Mouse (Mus musculus) left cerebral cortex, postnatal 14 days (tissue): ENCODE results near the gene Nme1. TPM values are rescaled to one million over a fixed set of nuclear protein-coding genes. Genes with fewer than 3 reads are reported as not detected.

ENCODE experiments used
- DNase-seq, 2 experiments: peaks; one replicate each; pipeline ENCODE4 v3.0.0; 2021 to 2022; ENCODE audit warnings: low spot score in 2 of 2, mixed read lengths in 1 of 2
- intact Hi-C: fragments of 180-260 bp; cut with DNase I; formaldehyde crosslinking; loops from one replicate; pipeline ENCODE4 v1.15.1; 2025
- long read RNA-seq, 2 experiments: library from polyadenylated mRNA; stranded (forward); transcript quantifications; one replicate each; pipeline ENCODE4 v2.0.0; 2021
- total RNA-seq, 2 experiments: library from RNA; stranded (reverse); gene quantifications; 2 replicates each; pipeline ENCODE4 v1.2.3; 2021

Nme1 gene
- 100 to 1,000 TPM; 104 to 109 TPM for total RNA-seq
- long read RNA-seq, experiment 1, transcript Nme1-201 (4 exons, 493 nt), result minor isoform, 7 of 340 reads
- long read RNA-seq, experiment 1, transcript Nme1-203 (5 exons, 3,181 nt), result major isoform, 328 of 340 reads
- long read RNA-seq, experiment 1, partial matches to known transcripts, result 1 of 340 reads
- long read RNA-seq, experiment 1, other reads (novel, unspliced or antisense), result 4 of 340 reads
- long read RNA-seq, experiment 2, transcript Nme1-203 (5 exons, 3,181 nt), result major isoform, 254 of 270 reads
- long read RNA-seq, experiment 2, transcript Nme1-201 (4 exons, 493 nt), result minor isoform, 7 of 270 reads
- long read RNA-seq, experiment 2, partial matches to known transcripts, result 6 of 270 reads
- long read RNA-seq, experiment 2, other reads (novel, unspliced or antisense), result 3 of 270 reads

DNA sequence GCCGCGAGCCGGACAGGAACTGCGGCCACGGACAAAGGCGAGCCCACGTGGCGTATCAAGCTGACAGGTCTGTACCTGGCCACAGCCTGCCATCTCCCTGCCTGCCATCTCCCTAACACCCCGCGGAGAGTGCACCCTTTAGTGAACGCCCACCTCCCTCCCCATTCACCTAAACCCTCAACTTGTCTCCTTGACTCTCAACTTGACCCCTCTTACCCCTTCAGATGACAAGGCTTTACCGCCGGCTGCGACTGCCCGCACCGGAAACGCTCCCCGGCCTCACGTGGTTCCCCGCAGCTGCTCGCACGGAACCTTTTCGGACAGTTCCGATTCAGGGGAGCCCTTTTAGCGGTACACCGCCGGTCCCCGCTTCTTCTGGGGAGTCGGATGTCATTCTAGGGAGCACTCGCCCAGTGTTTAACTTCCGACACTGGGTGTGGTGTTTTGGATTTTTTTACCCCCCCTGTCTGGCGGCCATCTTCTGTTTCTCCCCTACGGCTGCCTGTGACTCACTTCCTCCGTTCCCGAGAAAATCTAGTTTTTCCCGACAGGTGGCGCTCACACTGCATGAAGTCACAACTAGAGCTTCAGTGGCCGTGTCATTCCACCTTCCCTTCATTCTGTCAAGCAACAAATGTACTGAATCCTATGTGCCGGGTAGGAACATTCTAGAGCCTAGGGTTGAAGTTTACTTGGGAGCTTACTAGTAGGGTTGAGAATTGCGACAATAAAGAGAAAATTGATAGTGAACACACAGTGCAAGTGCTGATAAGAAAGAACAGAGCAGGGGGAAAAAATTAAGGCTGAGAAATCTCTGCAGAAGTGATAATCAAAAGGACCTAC lies at the start of gene Nme1, which contains the start of gene Gm20390:
Gene Nme1 (minus strand): TSS at position 517 of the 843 bp plus-strand sequence.
Gene Gm20390 (minus strand): TSS at position 289 of the 843 bp plus-strand sequence.
- intact Hi-C loops, result loop anchor here (2.0 to 10.0 kb wide), 3 partner anchors 27 to 257 kb away; no protein-coding TSS in a partner anchor
- DNase-seq, result peak; percentile 99

DNA sequence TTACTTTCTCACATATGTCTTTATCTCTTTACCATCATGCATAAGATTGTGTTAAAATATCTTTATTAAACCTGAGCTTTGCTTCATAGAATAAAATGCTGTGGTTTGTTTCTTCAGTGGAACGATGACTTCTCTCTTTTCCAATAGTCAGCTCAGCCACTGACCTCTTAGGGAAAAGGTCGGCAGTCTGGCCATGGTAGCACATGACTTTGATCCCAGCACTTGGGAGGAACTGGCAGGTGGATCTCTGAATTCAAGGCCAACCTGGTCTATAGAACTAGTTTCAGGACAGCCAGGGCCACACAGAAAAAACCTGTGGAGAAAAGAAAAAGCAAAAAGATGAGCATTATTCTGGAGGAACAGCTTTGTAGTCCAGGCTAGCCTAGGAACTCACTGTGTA lies 35.0 kb upstream of the Nme1 start:
- DNase-seq, result no peak
- intact Hi-C loops, result no loop called here

DNA sequence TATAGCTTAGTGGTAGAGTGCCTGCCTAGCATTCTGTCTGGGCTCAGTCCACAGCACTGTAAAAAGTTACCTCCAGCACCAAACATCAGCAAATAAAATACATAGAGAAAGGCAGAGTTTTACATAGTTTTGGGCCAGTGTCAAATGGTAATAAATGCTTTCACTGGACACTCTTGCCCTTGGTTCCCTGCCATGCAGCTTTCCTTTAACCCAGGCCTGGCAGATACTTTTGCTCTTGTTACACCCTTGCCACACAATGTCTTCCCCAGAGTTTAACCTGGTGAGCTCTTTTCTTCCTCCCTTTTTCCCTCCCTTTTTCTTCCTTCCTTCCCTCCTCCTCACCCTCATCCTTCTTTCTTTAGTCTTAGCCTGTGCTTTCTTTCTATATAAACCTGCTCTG lies 31.0 kb upstream of the Nme1 start:
- DNase-seq, result no peak
- intact Hi-C loops, result no loop called here

DNA sequence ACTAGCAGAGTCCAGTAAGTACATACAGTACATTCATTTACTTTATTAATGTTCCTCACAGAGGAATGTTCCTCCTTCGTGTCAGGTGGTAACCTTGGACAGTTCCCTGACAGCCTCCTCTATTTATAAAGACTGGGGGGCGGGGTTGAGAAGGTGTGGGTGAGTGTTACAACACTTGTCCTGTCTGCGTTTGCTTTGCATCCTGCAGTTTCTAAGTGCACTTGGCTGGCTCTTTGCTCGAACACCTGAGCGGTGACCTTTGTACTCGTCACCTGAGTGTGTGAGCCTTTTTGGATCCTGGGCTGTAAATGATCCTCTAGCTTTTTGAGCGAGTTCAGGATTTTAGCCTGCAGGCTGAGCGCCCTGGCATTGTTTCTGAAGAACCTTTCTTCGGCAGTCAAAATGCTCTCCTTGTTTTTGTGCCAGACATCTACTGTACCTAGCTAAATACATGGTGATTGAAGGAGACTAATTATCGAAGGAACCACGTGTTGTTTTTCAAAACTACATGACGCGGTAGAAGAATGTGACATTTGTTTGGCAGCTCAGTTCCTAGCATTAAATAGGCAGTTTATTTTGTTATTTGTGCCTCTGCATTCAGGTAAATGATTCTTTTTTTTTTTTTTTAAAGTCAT lies 28.9 kb upstream of the Nme1 start:
- intact Hi-C loops, result no loop called here
- peak; percentile 8 to 15 for DNase-seq

DNA sequence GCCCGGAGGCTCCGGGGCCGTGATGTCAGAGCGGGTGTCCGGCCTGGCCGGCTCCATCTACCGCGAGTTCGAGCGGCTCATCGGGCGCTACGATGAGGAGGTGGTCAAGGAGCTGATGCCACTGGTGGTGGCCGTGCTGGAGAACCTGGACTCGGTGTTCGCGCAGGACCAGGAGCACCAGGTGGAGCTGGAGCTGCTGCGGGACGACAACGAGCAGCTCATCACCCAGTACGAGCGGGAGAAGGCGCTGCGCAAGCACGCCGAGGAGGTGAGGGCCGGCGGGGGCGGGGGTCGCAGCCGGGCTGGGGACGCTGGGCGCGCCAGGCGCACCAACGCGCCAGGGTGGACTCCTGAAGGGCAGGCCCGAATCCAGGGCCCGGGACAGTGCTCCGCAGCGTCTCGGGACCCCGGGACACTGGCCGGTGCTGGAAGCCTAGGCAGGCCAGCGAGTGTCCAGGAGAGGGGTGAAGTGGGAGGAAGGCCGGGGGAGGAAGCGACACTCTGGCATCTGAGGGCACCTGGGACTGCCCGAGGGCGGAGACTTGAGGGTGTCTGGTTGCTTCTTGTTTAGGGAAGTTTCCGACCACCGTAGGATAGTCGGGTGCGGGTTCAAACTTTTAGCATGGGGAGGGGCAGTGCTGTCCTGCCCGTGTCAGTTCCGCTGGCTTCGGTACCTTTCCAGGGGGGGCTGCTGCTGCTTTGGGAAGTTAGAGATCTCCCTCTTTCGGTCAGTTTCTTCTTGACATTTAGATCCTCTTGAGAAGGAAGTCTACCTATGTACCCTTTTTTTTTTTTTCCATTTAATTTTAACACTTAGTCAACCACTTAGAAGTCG lies 28.2 kb upstream of the Nme1 start:
- intact Hi-C loops, result no loop called here
- peak; percentile 16 to 32 for DNase-seq

DNA sequence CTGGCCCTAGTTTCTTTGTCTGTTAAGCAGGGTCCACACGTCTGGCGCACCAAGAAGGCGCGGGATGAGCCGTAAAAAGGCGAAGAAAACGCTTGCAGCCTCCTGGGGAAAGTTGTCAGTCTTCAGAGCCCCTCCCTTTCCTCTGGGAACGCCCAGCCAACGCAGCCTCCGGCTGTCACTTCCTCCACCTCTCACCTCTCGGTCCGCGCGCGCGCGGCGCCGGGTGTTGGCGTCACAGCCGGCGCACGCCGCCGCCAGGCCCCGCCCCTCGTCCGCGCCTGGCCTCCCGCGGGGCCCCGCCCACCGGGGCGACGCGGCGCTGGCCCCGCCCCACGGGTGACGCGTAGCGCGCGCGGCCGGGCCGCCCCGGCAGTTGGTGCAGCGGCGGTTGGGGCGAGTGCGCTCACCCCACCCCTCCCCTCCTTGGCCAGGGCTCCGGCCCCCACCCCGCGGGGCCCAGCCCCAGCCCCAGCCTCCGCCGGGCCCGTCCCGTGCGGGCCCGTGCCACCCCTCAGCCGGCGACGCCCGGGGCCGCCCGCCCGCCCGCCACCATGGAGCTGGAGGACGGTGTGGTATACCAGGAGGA lies 27.5 kb upstream of the Nme1 start, which contains the start of gene Spag9:
Gene Spag9 (plus strand): TSS at position 372 of the 586 bp plus-strand sequence.
- intact Hi-C loops, result loop anchor here (2.0 kb wide), 1 partner anchor 27 kb away; the partner anchor contains the start of genes Gm20390 and Nme1
- DNase-seq, result peak; percentile 91

DNA sequence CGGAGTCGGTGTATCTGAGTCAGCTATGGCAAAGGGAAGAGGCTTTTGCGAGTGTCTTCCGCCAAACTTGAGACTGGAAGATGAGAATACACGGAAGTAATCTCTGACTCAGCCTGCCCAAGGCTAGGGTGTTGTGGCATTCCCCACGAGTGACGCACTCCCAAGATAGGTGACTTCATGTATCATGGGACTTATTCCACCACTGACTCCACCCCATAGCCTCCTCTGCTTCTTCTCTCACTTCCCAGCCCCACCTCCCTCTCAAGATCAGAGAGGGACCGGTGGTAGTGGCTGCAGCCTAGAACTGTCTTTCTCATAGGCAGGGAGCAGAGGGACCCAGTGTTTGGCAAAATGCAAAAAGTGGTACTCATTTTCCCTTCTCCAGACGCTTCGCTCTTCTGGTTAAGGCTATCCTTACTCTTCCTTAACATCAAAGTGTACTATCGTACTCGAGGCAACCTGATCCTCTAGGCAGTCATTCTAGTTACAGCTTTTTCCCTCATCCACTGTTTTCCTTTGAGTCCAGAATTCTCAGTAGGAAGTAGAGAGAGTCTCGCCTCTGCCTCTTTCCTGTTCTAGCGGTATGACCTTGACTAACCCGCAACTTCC lies 26.9 kb upstream of the Nme1 start:
- peak; percentile 73 to 88 for DNase-seq
- intact Hi-C loops, result loop anchor here (2.0 kb wide), 1 partner anchor 26 kb away; the partner anchor contains the start of genes Gm20390 and Nme1

DNA sequence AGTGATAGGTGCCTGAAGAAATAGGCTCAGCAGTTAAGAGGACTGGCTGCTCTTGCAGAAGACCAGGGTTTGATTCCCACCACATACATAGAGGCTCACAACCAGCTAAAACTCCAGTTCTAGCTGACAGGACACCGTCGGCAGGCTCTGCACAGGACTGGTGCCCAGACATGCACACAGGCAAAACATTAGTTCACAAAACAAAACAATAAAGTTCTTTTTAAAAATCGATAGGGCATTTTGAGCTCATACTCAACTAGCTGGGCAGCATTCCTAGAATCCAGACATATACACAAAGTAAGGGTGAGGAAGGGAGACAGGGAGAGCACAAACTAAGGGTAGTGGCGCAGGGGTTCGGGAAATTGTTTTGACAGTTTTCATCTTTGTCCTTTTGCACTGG lies 26.2 kb upstream of the Nme1 start:
- DNase-seq, result no peak
- intact Hi-C loops, result loop anchor here (2.0 kb wide), 1 partner anchor 26 kb away; the partner anchor contains the start of genes Gm20390 and Nme1

DNA sequence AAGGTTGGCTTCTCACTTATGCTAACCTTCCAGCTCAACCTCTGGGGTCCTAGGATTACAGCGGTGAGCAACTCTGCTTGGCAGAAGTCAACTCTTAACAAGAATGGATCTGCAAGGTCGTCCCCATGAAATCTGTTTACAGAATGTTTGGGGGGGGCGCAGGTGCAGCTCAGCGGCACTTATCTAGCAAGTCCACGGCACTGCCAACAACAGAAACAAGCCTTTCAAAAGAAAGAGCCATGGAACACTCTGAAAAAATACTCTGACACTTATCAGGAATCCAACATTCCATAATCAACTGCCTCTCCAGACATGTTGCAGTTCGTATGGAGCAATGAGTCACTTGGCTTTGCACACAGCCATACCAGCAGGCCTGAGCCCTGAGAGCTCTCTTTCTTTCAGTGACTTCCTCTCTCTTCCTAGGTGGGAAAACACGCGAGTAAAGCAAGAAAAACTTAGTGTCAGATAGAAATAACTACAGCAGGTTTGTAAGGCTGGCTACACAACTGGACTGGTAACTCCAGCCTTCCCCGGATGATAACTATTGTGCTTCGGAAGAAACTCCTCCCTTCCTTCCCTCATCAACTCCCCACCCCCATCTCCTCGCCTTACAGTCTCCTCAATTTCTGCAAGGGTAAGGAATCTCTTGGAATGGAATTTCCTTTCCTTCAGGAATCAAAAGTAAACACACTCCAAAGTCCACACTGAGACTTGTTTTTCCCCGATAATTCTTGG lies 20.2 kb upstream of the Nme1 start:
- intact Hi-C loops, result no loop called here
- no peak for DNase-seq

DNA sequence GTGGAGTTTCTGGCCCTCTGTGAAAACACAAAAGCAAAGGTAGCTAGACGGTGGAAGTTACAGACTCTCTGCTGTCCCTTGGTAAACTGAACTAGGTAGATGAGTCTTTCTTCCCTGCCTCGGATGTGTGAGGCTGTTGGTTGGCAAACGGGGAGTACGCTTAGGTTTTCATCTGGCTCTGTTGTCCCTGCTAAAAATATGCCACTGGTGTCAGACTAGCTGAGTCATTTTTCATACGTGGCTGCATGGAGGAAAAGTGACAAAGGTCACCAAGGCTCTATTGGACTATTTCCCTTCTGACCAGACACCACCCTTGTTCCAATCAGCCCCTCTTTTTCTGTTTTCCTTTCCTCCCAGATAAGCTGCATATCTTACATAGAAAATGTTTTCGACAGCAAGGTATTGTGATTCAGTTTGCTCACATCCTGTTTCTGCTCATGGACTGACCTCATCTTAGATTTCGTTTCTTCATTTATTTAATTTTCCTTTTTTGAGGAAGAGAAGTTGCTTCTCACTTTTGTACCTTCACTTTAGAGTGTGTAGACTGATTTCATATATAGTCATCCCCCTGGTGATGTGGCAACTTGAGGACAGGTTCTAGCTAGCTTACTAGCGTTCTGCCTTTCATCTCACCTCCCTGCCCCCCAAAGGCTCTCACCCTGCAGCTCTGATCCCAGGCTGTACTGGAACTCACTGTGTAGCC lies 19.5 kb upstream of the Nme1 start:
- no peak for DNase-seq
- intact Hi-C loops, result no loop called here

DNA sequence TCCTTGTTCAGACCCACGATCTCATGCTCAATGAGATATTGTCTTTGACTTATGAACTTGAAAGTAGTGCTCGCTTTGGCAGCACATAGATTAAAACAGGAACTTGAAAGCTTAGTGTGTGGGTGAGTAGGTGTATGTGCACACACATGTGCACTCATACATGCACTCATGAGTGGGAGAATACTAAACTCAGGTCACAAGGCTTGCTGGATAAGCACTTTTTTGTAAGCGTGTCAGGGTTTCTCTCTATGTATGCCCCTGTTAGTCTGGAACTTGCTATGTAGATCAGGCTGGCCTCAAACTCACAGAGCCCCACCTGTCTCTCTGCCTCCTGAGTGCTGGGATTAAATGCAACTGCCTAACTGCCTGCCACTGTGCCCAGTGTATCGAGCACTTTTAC lies 18.7 kb upstream of the Nme1 start:
- intact Hi-C loops, result no loop called here
- DNase-seq, result no peak

DNA sequence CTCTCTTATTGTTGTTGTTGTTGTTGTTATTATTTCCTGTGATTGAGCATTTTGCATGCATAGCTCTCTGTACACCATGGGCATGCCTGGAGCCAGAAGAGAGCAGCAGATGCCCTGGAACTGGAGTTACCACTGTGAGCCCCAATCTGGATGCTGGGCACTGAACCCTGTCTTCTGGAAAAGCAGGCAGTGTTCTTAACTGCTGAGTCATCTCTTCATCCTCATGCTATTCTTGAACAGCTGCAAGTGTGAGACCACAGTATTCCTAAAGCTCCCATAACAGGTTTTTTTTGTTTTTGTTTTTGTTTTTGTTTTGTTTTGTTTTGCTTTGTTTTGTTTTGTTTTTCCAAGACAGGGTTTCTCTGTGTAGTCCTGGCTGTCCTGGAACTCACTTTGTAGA lies 18.0 kb upstream of the Nme1 start:
- DNase-seq, result no peak
- intact Hi-C loops, result no loop called here

DNA sequence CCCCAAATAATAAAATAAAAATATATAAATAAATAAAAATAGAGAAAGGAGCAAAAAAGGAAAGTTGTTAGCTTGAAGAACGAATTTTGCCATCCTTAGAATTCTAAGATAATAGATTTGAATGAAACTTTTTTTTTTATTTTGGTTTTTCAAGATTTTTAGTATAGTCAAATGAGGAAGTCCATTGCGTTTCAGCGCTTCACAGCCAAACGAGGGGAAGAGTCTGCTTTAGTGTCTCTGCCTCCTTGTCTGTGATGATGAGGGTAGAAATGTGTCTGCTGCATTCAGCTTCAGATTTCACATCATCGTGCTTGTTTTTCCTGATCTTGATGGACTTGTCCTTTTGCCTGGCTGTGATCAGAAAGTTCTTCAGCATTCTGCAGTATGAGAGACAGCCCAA lies 16.9 kb upstream of the Nme1 start:
- no peak for DNase-seq
- intact Hi-C loops, result no loop called here

DNA sequence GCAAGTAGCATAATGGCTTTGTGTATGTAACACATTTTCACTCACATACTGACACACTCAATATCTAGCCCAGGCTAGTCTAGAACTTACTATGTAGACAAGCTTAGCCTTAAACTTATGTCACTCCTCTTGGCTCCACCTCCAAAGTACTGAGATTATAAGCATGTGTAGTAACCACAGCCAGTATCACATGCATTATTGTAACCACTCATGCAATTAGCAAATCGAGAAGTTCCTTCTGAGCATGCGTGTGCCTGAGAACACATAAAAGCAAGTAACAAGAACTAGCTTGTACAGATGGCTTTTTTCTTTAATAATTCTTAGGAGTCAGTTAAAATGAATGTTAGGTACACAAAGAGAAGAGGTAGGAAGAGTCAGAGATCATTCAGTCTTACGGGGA lies 16.3 kb upstream of the Nme1 start:
- DNase-seq, result no peak
- intact Hi-C loops, result no loop called here

DNA sequence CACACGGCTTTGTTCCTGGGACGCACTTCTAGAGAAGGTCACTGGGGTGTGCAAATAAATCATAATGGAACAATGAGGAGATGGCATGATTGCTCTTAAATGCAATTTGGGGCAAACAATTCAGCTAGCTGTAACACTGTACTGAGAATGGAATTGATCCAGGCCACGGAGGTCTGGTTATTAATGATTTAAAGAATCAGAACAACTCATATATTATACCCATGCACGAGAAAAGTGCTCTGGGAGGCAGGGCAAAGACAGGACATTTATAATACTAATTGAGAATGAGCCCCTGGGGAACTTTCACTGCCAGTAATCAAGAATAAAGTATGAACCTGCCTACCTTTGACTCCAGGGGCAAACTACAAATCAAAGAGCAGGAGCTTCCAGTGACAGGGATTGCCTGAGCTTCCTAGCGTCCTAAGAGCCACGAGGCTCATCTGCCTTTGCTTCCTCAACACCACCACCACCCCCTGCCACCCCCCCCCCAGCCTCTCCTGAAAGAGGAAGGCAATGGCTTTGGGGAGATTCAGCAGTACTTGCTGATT lies 11.3 kb upstream of the Nme1 start:
- intact Hi-C loops, result no loop called here

DNA sequence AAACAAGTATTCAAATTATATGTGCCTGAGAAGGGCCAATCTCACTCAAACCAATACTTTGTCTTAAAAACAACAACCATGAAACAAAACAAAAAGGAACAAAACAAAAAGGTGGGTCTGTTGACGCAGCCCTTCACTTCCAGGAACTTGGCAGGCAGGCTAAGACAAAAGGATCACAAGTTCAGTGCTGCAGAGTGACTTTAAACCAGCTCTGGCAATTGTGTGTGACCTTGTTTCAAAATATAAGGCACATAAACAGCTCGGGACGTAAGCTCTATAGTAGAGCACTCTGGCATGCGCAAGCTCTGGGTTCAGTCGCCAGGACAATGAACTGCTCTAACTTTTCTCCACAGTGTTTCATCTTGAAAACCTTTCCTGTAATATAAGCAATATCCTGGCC lies 4.6 kb upstream of the Nme1 start:
- intact Hi-C loops, result no loop called here
- DNase-seq, result no peak

More for the DNA sequence above, 11.3 kb upstream of the Nme1 start:
- DNase-seq, result no peak
